In genomic region chr2:159270221-159271080, GRCm38 (mm10) we compare ENCODE assay signal across 12 mouse cellular contexts.
A peak's percentile ranks its signal among the peaks of the same experiment; 100 is the strongest.
DNase-seq lines count a peak whose midpoint lies in the region; ATAC-seq and TF ChIP-seq lines count a peak whose summit lies in the region.
"Had no signal": no experiment of that assay in that cellular context is flagged by ENCODE, and none has a peak within 500 bp of the region (broad histone marks: within the 10 kb centered on the region; RNA-seq: fewer than 3 reads in every experiment).

No protein-coding gene starts in this region.

- no peak overlapping the region for H3K4me2 ChIP-seq in embryonic facial prominence, embryonic 14.5 days (ENCODE audit: low read depth, low read length)
- no peak overlapping the region for H3K4me2 ChIP-seq in kidney, postnatal 0 days (ENCODE audit: low read length)
- no peak overlapping the region for H3K4me2 ChIP-seq in lung, postnatal 0 days (replicated peaks; ENCODE audit: low read depth, low read length)
- H3K4me2 ChIP-seq in forebrain, embryonic 15.5 days (replicated peaks): no peak overlapping the region
- H3K4me2 ChIP-seq: liver, embryonic 11.5 days had no signal

- H3K27me3 ChIP-seq in embryonic facial prominence, embryonic 14.5 days (replicated peaks; ENCODE audit: control insufficient read depth, insufficient read depth, low read length): no peaks in the 10 kb centered on the region
- no peaks in the 10 kb centered on the region for H3K27me3 ChIP-seq in kidney, postnatal 0 days (ENCODE audit: insufficient read depth, low read length)
- H3K27me3 ChIP-seq in lung, postnatal 0 days (replicated peaks; ENCODE audit: insufficient read depth, low read length): no peaks in the 10 kb centered on the region
- H3K27me3 ChIP-seq in forebrain, embryonic 15.5 days: no peaks in the 10 kb centered on the region

- ATAC-seq in embryonic facial prominence, embryonic 14.5 days (ENCODE audit: low read depth): no peak
- 0 out of 2 replicates have a peak, but pooled peaks have one; percentile 43 for ATAC-seq in kidney, postnatal 0 days (replicated peaks; ENCODE audit: low FRiP score, low read depth)
- peak; percentile 30; the same call in 1 of the 2 replicates for ATAC-seq in lung, postnatal 0 days
- ATAC-seq in forebrain, embryonic 15.5 days (replicated peaks): no peak

- no peak overlapping the region for H3K4me3 ChIP-seq in embryonic facial prominence, embryonic 14.5 days (ENCODE audit: low read depth, low read length)
- no peak overlapping the region for H3K4me3 ChIP-seq in kidney, postnatal 0 days (replicated peaks; ENCODE audit: low read depth, low read length)
- H3K4me3 ChIP-seq in lung, postnatal 0 days (ENCODE audit: low read depth, low read length): no peak overlapping the region
- no peak overlapping the region for H3K4me3 ChIP-seq in forebrain, embryonic 15.5 days
- H3K4me3 ChIP-seq in layer of hippocampus, adult 2 months: no peak overlapping the region
- H3K4me3 ChIP-seq: heart, embryonic 10.5 days; hindbrain, embryonic 10.5 days had no signal

- 39% methylated on average over 10 of the region's 10 CpGs for WGBS in embryonic facial prominence, embryonic 14.5 days
- WGBS in kidney, postnatal 0 days: 24% methylated on average over 10 of the region's 10 CpGs
- WGBS in lung, postnatal 0 days: 49% methylated on average over 10 of the region's 10 CpGs
- WGBS in forebrain, embryonic 15.5 days: 83% methylated on average over 10 of the region's 10 CpGs

- no peak for TF ChIP-seq EP300 in lung, postnatal 0 days (IDR thresholded peaks at IDR 0.05)

- intact Hi-C loops in left cerebral cortex, postnatal 36 days (cut with DNase I): no loop called here

- no peaks in the 10 kb centered on the region for H3K9me3 ChIP-seq in embryonic facial prominence, embryonic 14.5 days (ENCODE audit: control insufficient read depth, low read length)
- no peaks in the 10 kb centered on the region for H3K9me3 ChIP-seq in kidney, postnatal 0 days (replicated peaks; ENCODE audit: low read length)
- no peaks in the 10 kb centered on the region for H3K9me3 ChIP-seq in lung, postnatal 0 days (ENCODE audit: low read length)
- H3K9me3 ChIP-seq in forebrain, embryonic 15.5 days: no peaks in the 10 kb centered on the region
- H3K9me3 ChIP-seq: heart, embryonic 10.5 days; hindbrain, embryonic 10.5 days had no signal

- peak; percentile 42 for DNase-seq in embryo, embryonic 11 days
- DNase-seq in embryonic facial prominence, embryonic 14.5 days (ENCODE audit: low spot score): peak; percentile 67
- peak; percentile 63 for DNase-seq in kidney, postnatal 0 days (ENCODE audit: low spot score)
- peak; percentile 33 for DNase-seq in lung, postnatal 0 days (ENCODE audit: low spot score)
- no peak for DNase-seq in left cerebral cortex, postnatal 36 days (ENCODE audit: low spot score in 2 of 2)
- DNase-seq in layer of hippocampus, adult 2 months (ENCODE audit: low spot score in 2 of 2): no peak
- DNase-seq: adrenal gland, postnatal 36 days; cerebellum, adult 11 months had no signal

- no peak overlapping the region for H3K27ac ChIP-seq in embryonic facial prominence, embryonic 14.5 days (replicated peaks; ENCODE audit: low read depth, low read length)
- no peak overlapping the region for H3K27ac ChIP-seq in kidney, postnatal 0 days
- H3K27ac ChIP-seq in lung, postnatal 0 days (ENCODE audit: low read length): no peak overlapping the region
- H3K27ac ChIP-seq in forebrain, embryonic 15.5 days (replicated peaks): no peak overlapping the region
- H3K27ac ChIP-seq in layer of hippocampus, adult 2 months: no peak overlapping the region
- H3K27ac ChIP-seq: heart, embryonic 10.5 days; hindbrain, embryonic 10.5 days had no signal

- H3K36me3 ChIP-seq in embryonic facial prominence, embryonic 14.5 days (ENCODE audit: control insufficient read depth, insufficient read depth, low read length): no peaks in the 10 kb centered on the region
- no peaks in the 10 kb centered on the region for H3K36me3 ChIP-seq in kidney, postnatal 0 days (ENCODE audit: insufficient read depth, low read length)
- no peaks in the 10 kb centered on the region for H3K36me3 ChIP-seq in lung, postnatal 0 days (ENCODE audit: insufficient read depth, low read length)
- H3K36me3 ChIP-seq in forebrain, embryonic 15.5 days: no peaks in the 10 kb centered on the region
- H3K36me3 ChIP-seq: heart, embryonic 10.5 days; hindbrain, embryonic 10.5 days had no signal

- TF ChIP-seq CTCF in kidney, postnatal 0 days (IDR thresholded peaks at IDR 0.05; ENCODE audit: low read depth): no peak
- TF ChIP-seq CTCF in lung, postnatal 0 days (IDR thresholded peaks at IDR 0.05): no peak
- TF ChIP-seq CTCF in layer of hippocampus, adult 2 months (conservative IDR thresholded peaks at IDR 0.05): no peak

- H3K9ac ChIP-seq in embryonic facial prominence, embryonic 14.5 days (ENCODE audit: low read depth, low read length): no peak overlapping the region
- H3K9ac ChIP-seq in kidney, postnatal 0 days (ENCODE audit: low read depth, low read length): no peak overlapping the region
- no peak overlapping the region for H3K9ac ChIP-seq in lung, postnatal 0 days (replicated peaks; ENCODE audit: low read depth)
- H3K9ac ChIP-seq in forebrain, embryonic 15.5 days (replicated peaks): no peak overlapping the region

- H3K4me1 ChIP-seq in embryonic facial prominence, embryonic 14.5 days (ENCODE audit: control insufficient read depth, insufficient read depth, low read length): peaks cover 4% of the 10 kb centered on the region; the same call in 1 of the 2 replicates
- H3K4me1 ChIP-seq in kidney, postnatal 0 days (replicated peaks; ENCODE audit: insufficient read depth, low read length): no peaks in the 10 kb centered on the region
- H3K4me1 ChIP-seq in lung, postnatal 0 days (ENCODE audit: insufficient read depth, low read depth, low read length): no peaks in the 10 kb centered on the region
- no peaks in the 10 kb centered on the region for H3K4me1 ChIP-seq in forebrain, embryonic 15.5 days
- H3K4me1 ChIP-seq: heart, embryonic 10.5 days had no signal

Comparison
In these comparisons a context has a peak if more than half of its experiments do, and no peak if none do; other contexts are left out.
1. DNase-seq: peak in embryo, embryonic 11 days (single experiment), embryonic facial prominence, embryonic 14.5 days (single experiment), kidney, postnatal 0 days (single experiment) and lung, postnatal 0 days (single experiment); none in left cerebral cortex, postnatal 36 days (0 of 2) and layer of hippocampus, adult 2 months (0 of 2).
2. ATAC-seq: peak in kidney, postnatal 0 days (single experiment) and lung, postnatal 0 days (single experiment); none in embryonic facial prominence, embryonic 14.5 days (single experiment) and forebrain, embryonic 15.5 days (single experiment).